Mouse (Mus musculus) kidney, postnatal 4 days (tissue): Measurements from ENCODE around the gene Grk5.

Source experiments
- DNase-seq, 2 experiments: peaks; one replicate each; pipeline ENCODE4 v3.0.0; 2021; ENCODE audit warnings: mixed read lengths in 2 of 2

Gene Grk5

GRCm38 (mm10) chr19:60981391-60981790 lies 91.8 kb downstream of the Grk5 start:
- DNase-seq = no peak

GRCm38 (mm10) chr19:60981894-60982293 lies 92.3 kb downstream of the Grk5 start:
- DNase-seq = no peak

- DNase-seq = no peak
Measured at GRCm38 (mm10) chr19:60989766-60990165, 100.2 kb downstream of the Grk5 start.

GRCm38 (mm10) chr19:60994214-60994613 lies 104.7 kb downstream of the Grk5 start:
- DNase-seq = no peak

GRCm38 (mm10) chr19:60994845-60995244 lies 105.3 kb downstream of the Grk5 start:
- DNase-seq = no peak

- no peak for DNase-seq
Measured at GRCm38 (mm10) chr19:60997784-60998183, 108.2 kb downstream of the Grk5 start.

- DNase-seq = no peak
Measured at GRCm38 (mm10) chr19:60999652-61000051, 110.1 kb downstream of the Grk5 start.

GRCm38 (mm10) chr19:61000958-61001357 lies 111.4 kb downstream of the Grk5 start:
- no peak for DNase-seq

- DNase-seq = no peak
Measured at GRCm38 (mm10) chr19:61009266-61009665, 119.7 kb downstream of the Grk5 start.

- no peak for DNase-seq
Measured at GRCm38 (mm10) chr19:61017477-61018266, 128.1 kb downstream of the Grk5 start.

- no peak for DNase-seq
Measured at GRCm38 (mm10) chr19:61021502-61021901, 132.0 kb downstream of the Grk5 start.

- DNase-seq = peak in 1 of 2 experiments; percentile 7
Measured at GRCm38 (mm10) chr19:61021939-61022566, 132.5 kb downstream of the Grk5 start.

GRCm38 (mm10) chr19:61031570-61031969 lies 142.0 kb downstream of the Grk5 start:
- DNase-seq = no peak

GRCm38 (mm10) chr19:61039151-61039550 lies 149.6 kb downstream of the Grk5 start:
- no peak for DNase-seq

- DNase-seq = no peak
Measured at GRCm38 (mm10) chr19:61048646-61049045, 159.1 kb downstream of the Grk5 start.

- peak in 1 of 2 experiments; percentile 15 for DNase-seq
Measured at GRCm38 (mm10) chr19:61049413-61049812, 159.9 kb downstream of the Grk5 start.

GRCm38 (mm10) chr19:61051151-61051550 lies 161.6 kb downstream of the Grk5 start:
- no peak for DNase-seq

- no peak for DNase-seq
Measured at GRCm38 (mm10) chr19:61052008-61052407, 162.5 kb downstream of the Grk5 start.

- no peak for DNase-seq
Measured at GRCm38 (mm10) chr19:61052786-61053185, 163.2 kb downstream of the Grk5 start.

- DNase-seq = no peak
Measured at GRCm38 (mm10) chr19:61056783-61057410, 167.3 kb downstream of the Grk5 start.

- peak; percentile 72 to 74 for DNase-seq
Measured at GRCm38 (mm10) chr19:61057581-61057980, 168.0 kb downstream of the Grk5 start.

- DNase-seq = peak; percentile 23 to 33
Measured at GRCm38 (mm10) chr19:61064386-61064785, 174.8 kb downstream of the Grk5 start.

- peak in 1 of 2 experiments; percentile 22 for DNase-seq
Measured at GRCm38 (mm10) chr19:61065011-61065410, 175.5 kb downstream of the Grk5 start.

GRCm38 (mm10) chr19:61078622-61079021 lies 189.1 kb downstream of the Grk5 start:
- no peak for DNase-seq
